Mouse (Mus musculus): ENCODE measurements around the gene En1. TPM values are rescaled to one million over a fixed set of nuclear protein-coding genes. Genes with fewer than 3 reads are reported as not detected.

En1 gene
- polyA plus RNA-seq, 1 experiment from 2014 or later = not detected

DNA sequence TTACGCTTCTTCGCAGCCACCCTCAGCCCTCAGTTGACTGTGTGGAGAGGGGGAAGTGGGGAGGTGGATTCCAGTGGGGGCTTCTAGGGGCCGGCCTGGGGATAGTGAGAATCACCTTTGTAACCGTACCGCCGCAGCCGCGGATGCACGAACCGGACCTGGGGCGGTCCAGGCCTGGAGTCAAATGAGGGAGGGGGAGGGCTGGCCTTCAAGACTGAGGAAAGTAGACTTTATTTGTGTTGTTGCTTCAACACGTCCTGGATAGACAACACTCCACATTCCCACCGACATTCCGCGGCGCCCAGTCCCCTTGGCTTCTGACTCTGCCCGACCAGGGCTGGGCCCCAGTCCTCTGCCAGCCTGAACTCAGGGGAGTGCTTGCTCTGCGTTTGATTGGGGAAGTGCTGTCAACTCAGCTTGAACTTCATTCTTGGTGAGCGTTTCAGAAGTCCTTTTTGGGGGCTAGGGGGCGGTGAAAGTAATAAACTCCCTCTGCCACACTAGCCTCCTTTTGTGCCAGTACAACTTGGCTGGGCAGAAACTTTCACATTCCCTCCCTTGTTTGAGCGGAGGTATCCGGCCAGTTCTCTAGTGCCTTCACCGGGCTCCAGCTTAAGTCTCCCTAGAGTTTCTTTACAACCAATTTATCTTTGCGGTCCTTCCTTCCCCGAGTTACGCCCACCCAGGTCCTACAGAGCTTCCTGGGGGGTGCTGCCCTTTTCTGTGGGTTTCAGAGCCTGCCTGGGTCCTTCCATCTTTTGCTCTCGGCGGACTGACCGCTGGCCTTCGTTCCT, 12.3 kb downstream of the En1 start:
- Histone ChIP-seq H3K27me3 (ENCODE audit: control insufficient read depth, insufficient read depth, low read depth, low read length) (peaks cover 82% of the 10 kb centered on the region), H3K36me3 (ENCODE audit: control insufficient read depth, insufficient read depth) (no peaks in the 10 kb centered on the region), H3K9ac (ENCODE audit: low read depth, low read length) (no peak overlapping the region), H3K27ac (ENCODE audit: low read length) (no peak overlapping the region), H3K4me2 (ENCODE audit: low read depth, low read length) (no peak overlapping the region), H3K4me3 (ENCODE audit: low read depth, low read length) (no peak overlapping the region), H3K9me3 (replicated peaks; ENCODE audit: control insufficient read depth, low read length) (no peaks in the 10 kb centered on the region), H3K4me1 (ENCODE audit: control insufficient read depth, low read depth, low read length) (no peaks in the 10 kb centered on the region)
- 5% methylated on average over 30 of the region's 30 CpGs for WGBS (ENCODE audit: insufficient replicate concordance)
- ATAC-seq (ENCODE audit: low read depth) = no peak

DNA sequence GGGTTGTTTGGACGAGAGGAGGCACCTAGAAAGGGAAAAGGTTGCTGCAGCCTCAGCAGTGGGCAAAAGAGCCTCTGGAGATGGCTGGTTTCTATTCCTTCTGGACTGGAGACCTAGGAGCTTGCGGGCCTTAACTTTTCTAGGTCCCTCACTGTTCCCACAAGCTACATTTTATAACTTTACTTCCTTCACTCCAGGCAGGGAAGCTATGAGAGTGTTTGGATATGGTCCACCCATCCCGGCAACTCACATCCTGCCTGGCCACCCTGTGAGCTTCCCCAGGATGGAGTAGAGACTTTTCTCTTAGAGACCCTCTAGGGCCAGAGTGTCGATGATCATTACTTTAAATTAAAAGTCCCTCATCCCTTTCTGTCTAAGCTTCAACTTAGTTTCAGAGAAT, 13.3 kb downstream of the En1 start:
- peaks cover 73% of the 10 kb centered on the region for H3K27me3 ChIP-seq (ENCODE audit: control insufficient read depth, insufficient read depth, low read depth, low read length)

DNA sequence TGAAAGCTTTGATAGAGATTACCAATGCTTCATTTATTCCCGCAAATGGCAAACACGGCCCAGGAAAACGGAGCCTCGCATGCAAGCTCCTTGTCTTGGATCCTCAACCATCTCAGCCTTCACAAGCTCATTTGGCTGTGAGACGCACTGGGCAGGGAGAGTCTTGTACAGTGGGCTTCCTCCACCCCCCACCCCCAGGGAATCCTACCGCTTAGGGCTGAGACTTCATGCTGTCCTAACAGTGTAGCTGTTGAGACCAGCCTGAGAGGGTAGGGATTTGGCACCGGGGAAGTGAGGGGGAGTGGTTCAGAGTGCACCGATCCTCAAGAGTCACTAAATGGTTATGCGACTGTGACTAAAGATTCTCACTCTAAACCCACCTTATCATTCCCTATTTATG, 13.7 kb downstream of the En1 start:
- ATAC-seq (ENCODE audit: low read depth) = no peak
- H3K4me3 ChIP-seq (ENCODE audit: low read depth, low read length) = no peak overlapping the region
- no peaks in the 10 kb centered on the region for H3K36me3 ChIP-seq (ENCODE audit: control insufficient read depth, insufficient read depth)
- H3K27me3 ChIP-seq (ENCODE audit: control insufficient read depth, insufficient read depth, low read depth, low read length) = peaks cover 69% of the 10 kb centered on the region
- H3K4me2 ChIP-seq (ENCODE audit: low read depth, low read length) = no peak overlapping the region
- H3K9me3 ChIP-seq (replicated peaks; ENCODE audit: control insufficient read depth, low read length) = no peaks in the 10 kb centered on the region
- H3K9ac ChIP-seq (ENCODE audit: low read depth, low read length) = no peak overlapping the region
- WGBS (ENCODE audit: insufficient replicate concordance) = 2% methylated on average over 9 of the region's 9 CpGs
- H3K4me1 ChIP-seq (ENCODE audit: control insufficient read depth, low read depth, low read length) = no peaks in the 10 kb centered on the region
- H3K27ac ChIP-seq (ENCODE audit: low read length) = no peak overlapping the region

More for the DNA sequence above, 13.3 kb downstream of the En1 start:
- no peak overlapping the region for H3K9ac ChIP-seq (ENCODE audit: low read depth, low read length)
- no peaks in the 10 kb centered on the region for H3K9me3 ChIP-seq (replicated peaks; ENCODE audit: control insufficient read depth, low read length)
- H3K4me1 ChIP-seq (ENCODE audit: control insufficient read depth, low read depth, low read length) = no peaks in the 10 kb centered on the region
- no peak overlapping the region for H3K4me3 ChIP-seq (ENCODE audit: low read depth, low read length)
- WGBS (ENCODE audit: insufficient replicate concordance) = 3% methylated on average over 4 of the region's 4 CpGs
- ATAC-seq (ENCODE audit: low read depth) = no peak
- H3K27ac ChIP-seq (ENCODE audit: low read length) = no peak overlapping the region
- H3K4me2 ChIP-seq (ENCODE audit: low read depth, low read length) = no peak overlapping the region
- H3K36me3 ChIP-seq (ENCODE audit: control insufficient read depth, insufficient read depth) = no peaks in the 10 kb centered on the region

GRCm38 (mm10) chr1:120621383-120621782, 19.2 kb downstream of the En1 start:
- H3K27me3 ChIP-seq (ENCODE audit: control insufficient read depth, insufficient read depth, low read depth, low read length) = peaks cover 18% of the 10 kb centered on the region
- 30% methylated on average over 5 of the region's 5 CpGs for WGBS (ENCODE audit: insufficient replicate concordance)
- H3K27ac ChIP-seq (ENCODE audit: low read length) = no peak overlapping the region
- H3K4me3 ChIP-seq (ENCODE audit: low read depth, low read length) = no peak overlapping the region
- no peaks in the 10 kb centered on the region for H3K9me3 ChIP-seq (replicated peaks; ENCODE audit: control insufficient read depth, low read length)
- ATAC-seq (ENCODE audit: low read depth) = no peak
- no peaks in the 10 kb centered on the region for H3K4me1 ChIP-seq (ENCODE audit: control insufficient read depth, low read depth, low read length)
- H3K4me2 ChIP-seq (ENCODE audit: low read depth, low read length) = no peak overlapping the region
- no peaks in the 10 kb centered on the region for H3K36me3 ChIP-seq (ENCODE audit: control insufficient read depth, insufficient read depth)
- no peak overlapping the region for H3K9ac ChIP-seq (ENCODE audit: low read depth, low read length)

DNA sequence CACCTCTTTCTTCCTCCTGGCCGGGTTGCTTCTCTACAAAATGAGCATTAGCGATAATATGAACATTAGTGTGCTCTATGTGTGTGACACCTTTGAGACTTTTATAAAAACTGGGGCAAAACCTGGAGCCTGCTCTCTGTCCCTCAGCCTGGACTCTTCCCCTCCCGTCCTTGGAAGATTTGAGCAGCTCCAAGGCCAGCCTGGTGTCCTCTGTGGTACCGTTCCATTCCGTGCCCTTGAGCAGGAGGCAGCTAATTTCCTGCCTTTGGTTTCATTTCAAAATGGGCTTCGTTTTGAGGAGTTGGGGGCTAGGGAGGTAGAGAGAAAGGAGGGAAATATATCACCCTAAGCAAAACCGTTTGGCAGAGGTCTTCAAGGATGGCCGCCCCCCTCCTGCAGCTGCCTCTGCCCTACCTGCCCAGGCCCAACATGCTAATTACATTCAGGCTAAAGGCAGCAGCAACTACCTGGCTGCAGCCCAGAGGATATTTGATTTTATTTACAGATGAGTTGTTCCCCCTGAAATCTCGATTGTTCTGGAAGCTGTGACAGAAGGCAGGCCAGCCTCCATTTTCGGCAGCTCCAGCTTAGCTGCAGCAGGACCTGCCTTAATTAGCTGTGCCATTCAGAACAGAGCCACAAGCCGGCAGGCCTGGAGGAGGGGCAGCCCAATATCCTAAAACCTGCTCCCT, 24.9 kb downstream of the En1 start:
- Histone ChIP-seq H3K4me1 (ENCODE audit: control insufficient read depth, low read depth, low read length) (no peaks in the 10 kb centered on the region), H3K9me3 (replicated peaks; ENCODE audit: control insufficient read depth, low read length) (no peaks in the 10 kb centered on the region), H3K36me3 (ENCODE audit: control insufficient read depth, insufficient read depth) (no peaks in the 10 kb centered on the region), H3K4me2 (ENCODE audit: low read depth, low read length) (no peak overlapping the region), H3K9ac (ENCODE audit: low read depth, low read length) (no peak overlapping the region), H3K27me3 (ENCODE audit: control insufficient read depth, insufficient read depth, low read depth, low read length) (peaks cover 2% of the 10 kb centered on the region), H3K27ac (ENCODE audit: low read length) (no peak overlapping the region), H3K4me3 (ENCODE audit: low read depth, low read length) (no peak overlapping the region)
- 47% methylated on average over 11 of the region's 11 CpGs for WGBS (ENCODE audit: insufficient replicate concordance)
- no peak for ATAC-seq (ENCODE audit: low read depth)

- WGBS (ENCODE audit: insufficient replicate concordance) = 65% methylated on average over 4 of the region's 4 CpGs
- H3K27me3 ChIP-seq (ENCODE audit: control insufficient read depth, insufficient read depth, low read depth, low read length) = peaks cover 2% of the 10 kb centered on the region
- H3K27ac ChIP-seq (ENCODE audit: low read length) = no peak overlapping the region
- ATAC-seq (ENCODE audit: low read depth) = no peak
- H3K9me3 ChIP-seq (replicated peaks; ENCODE audit: control insufficient read depth, low read length) = no peaks in the 10 kb centered on the region
- no peak overlapping the region for H3K4me2 ChIP-seq (ENCODE audit: low read depth, low read length)
- no peaks in the 10 kb centered on the region for H3K4me1 ChIP-seq (ENCODE audit: control insufficient read depth, low read depth, low read length)
- H3K9ac ChIP-seq (ENCODE audit: low read depth, low read length) = no peak overlapping the region
- H3K36me3 ChIP-seq (ENCODE audit: control insufficient read depth, insufficient read depth) = no peaks in the 10 kb centered on the region
- H3K4me3 ChIP-seq (ENCODE audit: low read depth, low read length) = no peak overlapping the region
These were observed 25.4 kb downstream of the En1 start for GRCm38 (mm10) chr1:120627622-120628001.

DNA sequence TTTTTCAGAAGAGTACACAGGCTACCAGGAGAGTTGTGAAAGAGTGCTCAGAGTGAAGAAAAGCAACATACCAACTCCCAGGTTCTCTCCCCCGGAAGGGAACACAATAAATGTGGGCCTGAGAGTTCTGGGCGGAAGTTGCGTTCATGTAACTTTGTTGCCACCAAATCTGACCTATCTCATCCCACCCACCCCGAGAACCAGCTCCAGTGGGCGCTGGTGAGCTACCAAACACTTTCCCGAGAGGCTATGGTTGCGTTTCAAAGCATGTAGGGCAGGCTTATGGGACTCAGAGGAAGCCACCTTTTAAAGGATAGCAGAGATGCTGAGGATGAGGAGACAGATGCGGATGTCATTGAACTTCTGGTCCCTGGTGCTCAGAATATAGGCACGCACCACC, 26.6 kb downstream of the En1 start:
- no peak overlapping the region for H3K9ac ChIP-seq (ENCODE audit: low read depth, low read length)
- H3K36me3 ChIP-seq (ENCODE audit: control insufficient read depth, insufficient read depth) = no peaks in the 10 kb centered on the region
- H3K9me3 ChIP-seq (replicated peaks; ENCODE audit: control insufficient read depth, low read length) = no peaks in the 10 kb centered on the region
- no peak overlapping the region for H3K4me3 ChIP-seq (ENCODE audit: low read depth, low read length)
- H3K4me2 ChIP-seq (ENCODE audit: low read depth, low read length) = no peak overlapping the region
- ATAC-seq (ENCODE audit: low read depth) = no peak
- peaks cover 2% of the 10 kb centered on the region; the same call in 1 of the 2 replicates for H3K27me3 ChIP-seq (ENCODE audit: control insufficient read depth, insufficient read depth, low read depth, low read length)
- no peaks in the 10 kb centered on the region for H3K4me1 ChIP-seq (ENCODE audit: control insufficient read depth, low read depth, low read length)
- 39% methylated on average over 9 of the region's 9 CpGs for WGBS (ENCODE audit: insufficient replicate concordance)
- no peak overlapping the region for H3K27ac ChIP-seq (ENCODE audit: low read length)

DNA sequence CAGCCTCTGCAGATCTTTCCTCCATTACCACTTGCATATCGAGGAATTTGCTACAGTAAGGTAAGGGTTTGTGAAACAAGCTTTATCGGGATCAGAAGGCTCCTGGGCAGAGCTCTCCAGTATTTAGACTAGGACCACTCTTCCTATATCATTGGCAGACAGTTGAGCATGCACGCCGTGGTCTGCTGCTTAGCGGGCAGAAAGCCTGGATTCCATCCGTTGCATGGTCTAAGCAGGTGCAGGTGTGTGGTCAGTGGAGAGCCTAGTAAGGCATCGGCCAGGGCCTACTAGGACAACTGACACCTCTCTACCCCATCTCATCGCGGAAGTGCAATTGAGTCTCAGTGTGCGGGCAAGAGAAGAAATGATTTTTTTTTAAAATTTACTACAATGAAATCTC, 41.2 kb downstream of the En1 start:
- Histone ChIP-seq H3K9me3 (replicated peaks; ENCODE audit: control insufficient read depth, low read length) (no peaks in the 10 kb centered on the region), H3K4me3 (ENCODE audit: low read depth, low read length) (no peak overlapping the region), H3K27me3 (ENCODE audit: control insufficient read depth, insufficient read depth, low read depth, low read length) (no peaks in the 10 kb centered on the region), H3K27ac (ENCODE audit: low read length) (no peak overlapping the region), H3K4me1 (ENCODE audit: control insufficient read depth, low read depth, low read length) (no peaks in the 10 kb centered on the region), H3K4me2 (ENCODE audit: low read depth, low read length) (no peak overlapping the region), H3K9ac (ENCODE audit: low read depth, low read length) (no peak overlapping the region), H3K36me3 (ENCODE audit: control insufficient read depth, insufficient read depth) (no peaks in the 10 kb centered on the region)
- WGBS (ENCODE audit: insufficient replicate concordance) = 43% methylated on average over 10 of the region's 10 CpGs
- no peak for ATAC-seq (ENCODE audit: low read depth)

Data from liver, embryonic 16.5 days (tissue).